Mouse (Mus musculus) heart, postnatal 0 days (tissue): Measurements from ENCODE around the gene Syngr1. TPM values are rescaled to one million over a fixed set of nuclear protein-coding genes. Genes with fewer than 3 reads are reported as not detected.

ENCODE experiments used
- ATAC-seq: fragments of 200-750 bp; cut with Nextera tagmentation; 2 replicates; pipeline ENCODE4 v1.8.0; 2017; ENCODE audit warnings: low read depth, moderate number of reproducible peaks, moderate library complexity; ENCODE audit not compliant: insufficient read depth
- DNase-seq: peaks from one replicate; pipeline ENCODE4 v3.0.0-alpha.2; 2016; ENCODE audit warnings: low spot score
- H3K27ac ChIP-seq: fragments of 300-500 bp; sonication (generic); 2 replicates; pipeline ENCODE4 v1.5.1; 2014; ENCODE audit warnings: low read depth, mild to moderate bottlenecking
- H3K27me3 ChIP-seq: fragments of 300-500 bp; sonication (generic); 2 replicates; pipeline ENCODE4 v1.6.1; 2014; ENCODE audit warnings: low read length, mixed read lengths; ENCODE audit not compliant: control insufficient read depth, insufficient read depth
- H3K36me3 ChIP-seq: fragments of 300-500 bp; sonication (generic); replicated peaks from 2 replicates; pipeline ENCODE4 v1.6.1; 2014; ENCODE audit warnings: low read length, mixed read lengths; ENCODE audit not compliant: control insufficient read depth, insufficient read depth
- H3K4me1 ChIP-seq: fragments of 300-500 bp; sonication (generic); 2 replicates; pipeline ENCODE4 v1.6.1; 2014; ENCODE audit warnings: antibody characterized with exemption; ENCODE audit not compliant: control insufficient read depth, insufficient read depth
- H3K4me2 ChIP-seq: fragments of 300-500 bp; sonication (generic); 2 replicates; pipeline ENCODE4 v1.6.1; 2014; ENCODE audit warnings: low read depth, mild to moderate bottlenecking, low read length, moderate library complexity
- H3K4me3 ChIP-seq: fragments of 300-500 bp; sonication (generic); 2 replicates; pipeline ENCODE4 v1.5.1; 2014; ENCODE audit warnings: low read depth, low read length
- H3K9ac ChIP-seq: fragments of 300-500 bp; sonication (generic); replicated peaks from 2 replicates; pipeline ENCODE4 v1.6.1; 2014; ENCODE audit warnings: low read depth, low read length, mixed read lengths
- H3K9me3 ChIP-seq: fragments of 300-500 bp; sonication (generic); replicated peaks from 2 replicates; pipeline ENCODE4 v1.6.1; 2016; ENCODE audit warnings: low read length; ENCODE audit not compliant: control insufficient read depth
- CTCF ChIP-seq: IDR thresholded peaks from 2 replicates; pipeline ENCODE4 v1.5.1; 2016; ENCODE audit warnings: antibody characterized with exemption, control low read depth, low read depth
- EP300 ChIP-seq: IDR thresholded peaks from 2 replicates; pipeline ENCODE4 v1.6.1; 2016; ENCODE audit warnings: antibody characterized with exemption, low read depth
- WGBS: fragments of 180-500 bp; shearing (Covaris S2); extraction: QIAGEN DNeasy Blood & Tissue Kit; methylation state at CpG from one replicate; pipeline ENCODE4 v1.1.7; 2014; 5-methylcytosine and 5-hydroxymethylcytosine counted together
- polyA plus RNA-seq: library from polyadenylated mRNA; unstranded; fragments of >200 nt; fragmentation: Nextera tagmentation; extraction: Ambion mirVana; gene quantifications from 2 replicates; pipeline ENCODE4 v1.2.1, GENCODE M21; 2015
- total RNA-seq: library from RNA; depleted of rRNA; stranded (reverse); fragments of >200 nt; gene quantifications from 2 replicates; pipeline ENCODE4 v1.2.3, GENCODE M21; 2014; ENCODE audit warnings: low replicate concordance

Gene Syngr1
- total and polyA plus RNA-seq, 2 experiments from 2014 or later = 140 to 144 TPM

DNA sequence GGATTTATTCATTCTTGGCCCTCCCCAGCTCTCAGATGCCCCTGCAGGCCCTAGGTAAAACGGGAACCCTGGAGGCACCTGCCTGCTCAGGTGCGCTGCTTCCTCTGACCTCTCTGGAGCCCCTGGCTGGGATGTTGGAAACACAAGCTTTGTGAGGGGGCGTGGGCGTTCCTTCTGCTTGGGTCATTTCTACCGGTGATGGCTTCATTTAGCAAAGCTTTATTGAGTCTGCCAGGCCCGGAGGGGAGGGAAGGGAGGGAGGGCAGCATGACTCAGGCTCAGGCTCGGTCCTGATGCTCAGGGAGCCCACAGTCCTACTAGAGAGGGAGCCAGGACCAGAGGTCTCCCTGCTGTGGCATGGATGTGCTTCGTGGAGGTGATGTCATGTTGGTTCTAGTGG lies 1.5 kb downstream of the Syngr1 start:
- H3K4me1 ChIP-seq = peaks cover 11% of the 10 kb centered on the region; the same call in 1 of the 2 replicates
- 44% methylated on average over 8 of the region's 8 CpGs for WGBS
- DNase-seq (no peak), ATAC-seq (no peak)
- TF ChIP-seq EP300 = no peak
- TF ChIP-seq CTCF = no peak
- H3K27me3 ChIP-seq = peaks cover 19% of the 10 kb centered on the region
- H3K36me3 ChIP-seq = no peaks in the 10 kb centered on the region
- no peak overlapping the region for H3K9ac ChIP-seq
- no peaks in the 10 kb centered on the region for H3K9me3 ChIP-seq
- no peak overlapping the region for H3K4me3 ChIP-seq
- no peak overlapping the region for H3K27ac ChIP-seq
- H3K4me2 ChIP-seq = peak overlapping the region; percentile 86

GRCm38 (mm10) chr15:80094201-80094600 lies 3.1 kb downstream of the Syngr1 start:
- Histone ChIP-seq H3K36me3 (no peaks in the 10 kb centered on the region), H3K9ac (no peak overlapping the region), H3K4me3 (no peak overlapping the region), H3K4me2 (no peak overlapping the region), H3K4me1 (peaks cover 26% of the 10 kb centered on the region), H3K27me3 (peaks cover 19% of the 10 kb centered on the region), H3K27ac (no peak overlapping the region), H3K9me3 (no peaks in the 10 kb centered on the region)
- WGBS = 88% methylated on average over 13 of the region's 13 CpGs
- TF ChIP-seq EP300 (no peak), CTCF (no peak)
- no peak for ATAC-seq
- DNase-seq = no peak

DNA sequence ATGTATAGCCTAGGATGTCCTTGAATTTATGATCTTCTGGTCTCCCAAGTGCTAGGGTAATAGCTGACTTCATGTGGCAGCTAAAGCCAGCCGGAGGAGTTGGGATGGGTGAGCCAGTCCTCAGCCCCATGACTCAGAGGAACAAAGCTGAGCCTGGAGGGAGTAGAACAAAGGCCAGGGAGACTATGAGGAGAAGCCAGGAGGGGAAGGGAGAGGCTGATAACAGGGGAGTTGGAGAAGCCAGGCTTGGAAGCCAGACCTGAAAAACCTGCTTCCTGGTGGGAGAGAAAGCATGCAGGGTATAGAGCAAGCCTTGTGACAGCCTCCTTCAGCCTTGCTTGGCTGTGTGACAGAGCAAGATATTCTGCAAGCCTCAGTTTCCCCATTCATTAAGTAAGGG lies 4.5 kb downstream of the Syngr1 start:
- Histone ChIP-seq H3K4me3 (no peak overlapping the region), H3K27me3 (peaks cover 13% of the 10 kb centered on the region)

DNA sequence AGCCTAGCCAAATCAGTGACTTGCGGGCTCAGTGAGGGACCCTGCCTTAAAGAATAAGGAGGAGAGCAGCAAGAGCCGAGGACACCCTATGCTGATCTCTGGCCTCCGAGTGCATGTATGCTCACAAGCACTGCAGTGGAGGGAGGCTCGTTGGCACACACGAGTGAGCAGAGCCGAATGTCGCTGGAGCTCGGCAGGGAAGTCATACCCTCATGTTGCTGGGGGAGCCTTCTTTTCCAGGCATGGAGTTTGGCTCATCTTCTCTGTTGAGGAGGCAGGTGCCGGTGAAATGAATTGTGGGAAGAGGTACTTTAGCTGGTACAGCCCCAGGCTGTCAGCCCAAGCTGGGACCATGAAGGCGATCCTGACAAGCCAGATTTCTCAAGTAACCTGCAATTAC lies 5.3 kb downstream of the Syngr1 start:
- Histone ChIP-seq H3K9me3 (no peaks in the 10 kb centered on the region), H3K27ac (no peak overlapping the region), H3K4me1 (peaks cover 33% of the 10 kb centered on the region), H3K4me3 (no peak overlapping the region), H3K4me2 (no peak overlapping the region), H3K9ac (no peak overlapping the region), H3K36me3 (no peaks in the 10 kb centered on the region), H3K27me3 (peaks cover 8% of the 10 kb centered on the region)
- DNase-seq (no peak), ATAC-seq (no peak)
- TF ChIP-seq CTCF (no peak), EP300 (no peak)
- WGBS = 75% methylated on average over 10 of the region's 10 CpGs

More for the DNA sequence above, 4.5 kb downstream of the Syngr1 start:
- Histone ChIP-seq H3K36me3 (no peaks in the 10 kb centered on the region), H3K27ac (no peak overlapping the region), H3K4me1 (peaks cover 33% of the 10 kb centered on the region), H3K4me2 (no peak overlapping the region), H3K9ac (no peak overlapping the region), H3K9me3 (no peaks in the 10 kb centered on the region)
- DNase-seq = no peak
- TF ChIP-seq CTCF (no peak), EP300 (no peak)
- no peak for ATAC-seq
- 63% methylated on average over 1 of the region's 1 CpGs for WGBS

DNA sequence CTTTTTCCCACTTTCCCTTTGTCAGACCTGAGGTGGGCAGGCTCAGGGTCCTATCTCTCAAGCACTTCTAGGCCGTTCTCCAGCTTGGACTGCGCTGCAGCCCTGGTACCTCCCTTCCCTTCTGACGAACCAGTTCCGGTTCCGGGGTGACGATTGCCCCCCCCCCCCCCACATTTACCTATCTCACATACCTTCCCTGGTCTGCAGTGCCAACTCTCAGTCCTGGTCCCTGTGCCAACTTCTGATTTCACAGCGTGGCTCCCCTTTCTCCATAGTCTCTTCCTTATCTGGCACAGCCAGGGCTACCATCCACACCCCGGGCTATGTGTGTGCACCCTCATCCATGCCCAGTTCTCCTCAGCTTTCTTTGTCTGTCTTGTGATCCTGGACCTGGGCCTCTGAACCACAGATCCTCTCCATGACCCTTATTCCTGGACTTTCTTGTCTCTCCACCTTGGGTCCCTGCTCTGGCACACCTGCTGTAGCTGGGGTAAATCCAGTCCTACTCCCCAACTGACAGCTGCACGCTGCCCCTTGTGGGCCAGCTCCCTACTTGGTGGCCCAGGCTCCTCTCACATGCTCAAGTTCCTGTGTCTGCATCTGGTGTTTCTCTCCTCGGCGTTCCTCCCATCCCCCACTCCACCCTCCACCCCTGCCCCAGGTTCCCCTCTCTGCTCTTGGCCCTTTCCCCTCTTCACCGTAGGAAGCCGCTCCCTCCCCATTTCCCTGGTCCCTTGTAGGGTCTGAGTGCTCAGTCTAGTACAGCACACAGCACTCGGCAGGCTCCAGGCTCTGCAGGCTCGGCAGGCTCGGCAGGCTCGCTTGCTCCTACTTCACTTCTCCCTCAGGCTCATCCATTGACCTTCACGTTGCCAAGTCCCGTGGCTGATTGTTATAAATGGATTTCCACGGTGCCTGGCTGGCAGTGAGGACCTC lies 6.1 kb downstream of the Syngr1 start:
- TF ChIP-seq CTCF = no peak
- no peak for TF ChIP-seq EP300
- peak overlapping the region; percentile 34 for H3K4me2 ChIP-seq
- 10% methylated on average over 16 of the region's 20 CpGs for WGBS
- ATAC-seq (peak; percentile 72), DNase-seq (peak; percentile 63)
- peaks cover 33% of the 10 kb centered on the region for H3K4me1 ChIP-seq
- H3K36me3 ChIP-seq = no peaks in the 10 kb centered on the region
- 0 out of 2 replicates have a peak overlapping the region, but pooled peaks have one; percentile 7 for H3K9ac ChIP-seq
- no peaks in the 10 kb centered on the region for H3K9me3 ChIP-seq
- H3K27ac ChIP-seq = peak overlapping the region; percentile 52
- peaks cover 3% of the 10 kb centered on the region; the same call in 1 of the 2 replicates for H3K27me3 ChIP-seq
- H3K4me3 ChIP-seq = 0 out of 2 replicates have a peak overlapping the region, but pooled peaks have one; percentile 2
